Comparison of ENCODE assay signal across 11 mouse cellular contexts in the genomic region with DNA sequence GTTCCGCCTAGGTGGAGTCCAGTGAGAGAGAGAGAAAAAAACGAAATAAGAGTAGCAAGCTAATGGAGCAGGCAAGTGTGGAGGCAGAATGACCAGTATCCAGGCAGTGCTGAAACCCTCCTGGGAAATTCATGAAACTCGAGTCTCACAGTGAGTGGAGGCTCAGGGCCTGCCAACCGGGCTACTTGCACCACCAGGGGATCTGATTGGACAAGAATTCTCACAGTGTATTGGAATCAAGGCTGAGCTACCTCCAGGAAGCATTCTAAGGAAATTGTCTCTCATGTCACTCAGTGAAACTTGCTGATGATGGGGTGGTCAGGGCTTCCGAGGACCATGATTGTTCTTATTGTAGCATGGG. TPM values are rescaled to one million over a fixed set of nuclear protein-coding genes. Genes with fewer than 3 reads are reported as not detected.
DNase-seq lines count a peak whose midpoint lies in the region; ATAC-seq lines count a peak whose summit lies in the region.
"Had no signal": no experiment of that assay in that cellular context is flagged by ENCODE, and none has a peak within 500 bp of the region (broad histone marks: within the 10 kb centered on the region; RNA-seq: fewer than 3 reads in every experiment).

No protein-coding gene starts in this region.

- no peak overlapping the region; the same call in 1 of the 2 replicates for H3K4me2 ChIP-seq in hindbrain, embryonic 16.5 days (ENCODE audit: low read length)
- peak overlapping the region; percentile 82; the same call in 1 of the 2 replicates for H3K4me2 ChIP-seq in neural tube, embryonic 12.5 days (replicated peaks)
- peak overlapping the region; percentile 98 for H3K4me2 ChIP-seq in heart, embryonic 15.5 days

- WGBS in hindbrain, embryonic 10.5 days: 16% methylated on average over 5 of the region's 5 CpGs
- 15% methylated on average over 5 of the region's 5 CpGs for WGBS in hindbrain, embryonic 16.5 days
- 19% methylated on average over 5 of the region's 5 CpGs for WGBS in neural tube, embryonic 12.5 days
- WGBS in heart, embryonic 15.5 days: 52% methylated on average over 5 of the region's 5 CpGs

- H3K4me1 ChIP-seq in hindbrain, embryonic 10.5 days (replicated peaks): peaks cover 50% of the 10 kb centered on the region
- peaks cover 23% of the 10 kb centered on the region for H3K4me1 ChIP-seq in hindbrain, embryonic 16.5 days (ENCODE audit: control insufficient read depth, insufficient read depth, low read depth, low read length)
- H3K4me1 ChIP-seq in neural tube, embryonic 12.5 days: peaks cover 27% of the 10 kb centered on the region
- peaks cover 26% of the 10 kb centered on the region for H3K4me1 ChIP-seq in heart, embryonic 15.5 days (replicated peaks)

- H3K36me3 ChIP-seq in hindbrain, embryonic 10.5 days: no peaks in the 10 kb centered on the region
- H3K36me3 ChIP-seq in hindbrain, embryonic 16.5 days (ENCODE audit: control insufficient read depth, insufficient read depth, low read length): no peaks in the 10 kb centered on the region
- H3K36me3 ChIP-seq in neural tube, embryonic 12.5 days: no peaks in the 10 kb centered on the region
- H3K36me3 ChIP-seq in heart, embryonic 15.5 days: no peaks in the 10 kb centered on the region

- peak; percentile 40 for DNase-seq in hindbrain, embryonic 10.5 days (ENCODE audit: low spot score)
- no peak for DNase-seq in neural tube, embryonic 10.5 days (ENCODE audit: extremely low spot score, low spot score)
- no peak for DNase-seq in thymus, postnatal 10 days (ENCODE audit: low spot score in 2 of 2)
- DNase-seq: right cerebral cortex, postnatal 25 days; thymus, postnatal 36 days had no signal

- no peak for ATAC-seq in hindbrain, embryonic 16.5 days
- ATAC-seq in neural tube, embryonic 12.5 days (ENCODE audit: low FRiP score, low read depth): no peak
- no peak for ATAC-seq in heart, embryonic 15.5 days (replicated peaks; ENCODE audit: insufficient number of reproducible peaks, insufficient read depth, low FRiP score, low read depth)
- no peak for ATAC-seq in monocyte, adult 5-6 weeks (replicated peaks; ENCODE audit: insufficient number of reproducible peaks, low FRiP score, low TSS enrichment, poor library complexity, severe bottlenecking)
- ATAC-seq: forebrain, embryonic 14.5 days; inflammation-experienced regulatory T-cells, adult 6 months had no signal

- H3K9me3 ChIP-seq in hindbrain, embryonic 10.5 days: no peaks in the 10 kb centered on the region
- no peaks in the 10 kb centered on the region for H3K9me3 ChIP-seq in hindbrain, embryonic 16.5 days (ENCODE audit: control insufficient read depth, low read length)
- no peaks in the 10 kb centered on the region for H3K9me3 ChIP-seq in neural tube, embryonic 12.5 days
- H3K9me3 ChIP-seq in heart, embryonic 15.5 days (replicated peaks): no peaks in the 10 kb centered on the region

- 0 out of 2 replicates have a peak overlapping the region, but pooled peaks have one; percentile 59 for H3K27ac ChIP-seq in hindbrain, embryonic 10.5 days
- no peak overlapping the region for H3K27ac ChIP-seq in hindbrain, embryonic 16.5 days (ENCODE audit: low read depth, low read length)
- no peak overlapping the region for H3K27ac ChIP-seq in neural tube, embryonic 12.5 days
- no peak overlapping the region for H3K27ac ChIP-seq in heart, embryonic 15.5 days

- H3K4me3 ChIP-seq in hindbrain, embryonic 10.5 days: peak overlapping the region; percentile 58
- no peak overlapping the region; the same call in 1 of the 2 replicates for H3K4me3 ChIP-seq in hindbrain, embryonic 16.5 days (ENCODE audit: low read length)
- no peak overlapping the region for H3K4me3 ChIP-seq in neural tube, embryonic 12.5 days
- peak overlapping the region; percentile 62 for H3K4me3 ChIP-seq in heart, embryonic 15.5 days

- no peak overlapping the region for H3K9ac ChIP-seq in hindbrain, embryonic 16.5 days (ENCODE audit: low read depth, low read length)
- H3K9ac ChIP-seq in neural tube, embryonic 12.5 days: no peak overlapping the region
- no peak overlapping the region for H3K9ac ChIP-seq in heart, embryonic 15.5 days

- peaks cover 76% of the 10 kb centered on the region for H3K27me3 ChIP-seq in hindbrain, embryonic 10.5 days (ENCODE audit: insufficient read depth, poor library complexity, severe bottlenecking)
- H3K27me3 ChIP-seq in hindbrain, embryonic 16.5 days (replicated peaks; ENCODE audit: control insufficient read depth, insufficient read depth, low read length): peaks cover 26% of the 10 kb centered on the region
- peaks cover 47% of the 10 kb centered on the region for H3K27me3 ChIP-seq in neural tube, embryonic 12.5 days (replicated peaks)
- H3K27me3 ChIP-seq in heart, embryonic 15.5 days: peaks cover 48% of the 10 kb centered on the region

RNA-seq across cellular contexts. Expression of a gene that starts 2.8 kb away (rescaled TPM):
- 2.2 and 2.9 TPM in 2 replicates for polyA plus RNA-seq in hindbrain, embryonic 10.5 days (2016; fragmentation: Nextera tagmentation; extraction: Ambion mirVana)
- 3.1 and 4.2 TPM in 2 replicates for polyA plus RNA-seq in hindbrain, embryonic 16.5 days (2015; fragmentation: Nextera tagmentation; extraction: Ambion mirVana)
- polyA plus RNA-seq in neural tube, embryonic 12.5 days (2016; fragmentation: Nextera tagmentation; extraction: Ambion mirVana): 2.1 and 2.6 TPM in 2 replicates
- 2.7 and 3.8 TPM in 2 replicates for polyA plus RNA-seq in heart, embryonic 15.5 days (2015; fragmentation: Nextera tagmentation; extraction: Ambion mirVana)
- not detected in 3 replicates for total RNA-seq in monocyte, adult 5-6 weeks (2017)
- polyA plus RNA-seq: inflammation-experienced regulatory T-cells, adult 6 months had no signal

Comparison
In these comparisons a context has a peak if more than half of its experiments do, and no peak if none do; other contexts are left out.
1. H3K4me3 ChIP-seq: peak in hindbrain, embryonic 10.5 days (single experiment) and heart, embryonic 15.5 days (single experiment); none in hindbrain, embryonic 16.5 days (single experiment) and neural tube, embryonic 12.5 days (single experiment).